Mouse (Mus musculus) adrenal gland, postnatal 14 days (tissue): Measurements from ENCODE around the gene Rabggtb. TPM values are rescaled to one million over a fixed set of nuclear protein-coding genes. Genes with fewer than 3 reads are reported as not detected.

Experiments used
- DNase-seq: peaks from one replicate; pipeline ENCODE4 v3.0.0; 2021; ENCODE audit warnings: mixed read lengths
- total RNA-seq: library from RNA; stranded (reverse); gene quantifications from 2 replicates; pipeline ENCODE4 v1.2.3, GENCODE M21; 2021

Gene Rabggtb
- total RNA-seq, 1 experiment from 2014 or later: 99.2 TPM

DNA sequence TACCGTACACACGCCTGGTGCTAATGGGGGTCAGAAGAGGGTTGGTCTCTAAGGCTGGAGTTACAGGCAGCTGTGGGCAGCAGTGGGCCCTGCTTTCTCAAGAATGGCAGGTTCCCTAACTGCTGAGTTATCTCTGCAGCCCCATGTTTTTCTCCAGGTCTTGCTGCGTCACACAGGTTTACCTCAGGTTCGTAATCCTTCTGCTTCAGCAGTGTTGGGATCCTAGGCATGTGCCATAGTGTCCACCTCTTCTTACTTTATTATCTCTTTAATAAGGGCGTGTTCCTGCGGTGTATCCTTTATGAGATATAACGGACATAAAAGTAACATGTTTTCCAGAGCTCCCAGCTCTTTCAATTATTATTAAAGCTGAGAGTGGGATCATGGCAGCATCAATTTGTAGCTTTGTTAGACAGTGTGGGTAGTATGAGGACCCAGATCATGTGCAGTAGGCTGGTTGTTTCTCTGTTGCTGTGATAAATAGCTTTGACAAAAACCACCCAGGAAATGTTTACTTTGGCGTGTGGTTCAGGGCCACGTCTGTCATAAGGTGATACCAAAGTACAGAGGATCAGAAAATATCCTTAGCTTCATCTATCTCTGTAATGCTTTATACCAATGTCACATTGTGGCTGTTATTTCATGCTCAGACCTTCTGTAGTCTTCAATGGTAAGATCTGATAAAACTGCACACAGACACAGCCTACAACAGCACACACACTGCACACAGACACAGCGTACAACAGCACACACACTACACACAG is 8.5 kb upstream of the Rabggtb start:
- DNase-seq: no peak

GRCm38 (mm10) chr3:153917200-153917599 is 4.4 kb upstream of the Rabggtb start:
- no peak for DNase-seq

- peak; percentile 46 for DNase-seq
These were observed 868 bp upstream of the Rabggtb start for GRCm38 (mm10) chr3:153913510-153914243.

DNA sequence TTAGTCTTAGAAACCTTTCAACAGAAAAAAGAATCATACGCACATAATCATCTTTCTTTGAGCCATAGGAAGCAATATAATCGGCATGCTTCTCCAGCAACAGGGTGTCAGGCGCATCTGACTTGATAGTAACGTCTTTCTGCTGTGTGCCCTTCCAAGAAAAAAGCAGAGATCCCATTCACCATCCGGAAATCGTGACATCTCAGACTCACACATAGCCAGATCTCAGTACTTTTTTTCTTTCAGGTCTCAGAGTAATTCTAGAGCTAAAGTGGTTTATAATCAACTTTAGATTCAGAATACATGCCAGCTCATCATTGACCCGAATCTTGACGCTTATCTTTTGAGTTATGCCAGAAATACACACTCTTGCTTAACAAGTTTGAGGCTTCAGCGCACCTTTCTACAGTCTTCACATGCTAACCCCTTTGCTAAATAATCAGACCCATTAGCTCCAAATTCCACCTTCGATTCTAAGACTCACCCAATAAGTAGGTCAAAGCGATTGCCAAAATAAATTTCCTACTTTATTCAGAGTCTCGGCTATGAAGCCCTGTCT is 848 bp downstream of the Rabggtb start:
- DNase-seq: no peak

GRCm38 (mm10) chr3:153911197-153911881 is 1.5 kb downstream of the Rabggtb start:
- peak; percentile 32 for DNase-seq

- no peak for DNase-seq
These were observed 2.3 kb downstream of the Rabggtb start for GRCm38 (mm10) chr3:153910489-153910888.

DNA sequence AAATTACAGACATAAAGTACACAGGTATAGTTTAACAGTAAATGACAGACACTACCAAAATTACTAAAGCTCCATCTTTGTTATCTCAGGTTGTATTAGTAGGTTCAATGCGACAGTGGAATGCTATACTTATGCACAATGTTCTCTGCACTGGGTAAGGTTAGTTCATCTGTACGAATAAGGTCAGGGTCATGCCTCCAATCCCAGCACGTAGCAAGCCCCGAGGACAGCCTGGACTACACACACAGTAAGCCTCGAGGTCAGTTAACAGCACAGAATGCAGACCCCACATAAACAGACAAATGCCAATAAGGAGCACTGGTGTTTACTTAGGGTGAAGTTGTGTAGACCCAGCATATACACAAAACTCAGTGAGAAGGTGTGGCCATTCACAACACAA is 3.9 kb downstream of the Rabggtb start:
- no peak for DNase-seq

- DNase-seq: no peak
These were observed 6.5 kb downstream of the Rabggtb start, which contains the start of gene Msh4 for GRCm38 (mm10) chr3:153906136-153906871. TSS of gene Msh4 (minus strand) at chr3:153906138.

- no peak for DNase-seq
These were observed 7.3 kb downstream of the Rabggtb start for GRCm38 (mm10) chr3:153905251-153906135.

- peak; percentile 69 for DNase-seq
These were observed 8.2 kb downstream of the Rabggtb start for GRCm38 (mm10) chr3:153904586-153904985.

- no peak for DNase-seq
These were observed 10.2 kb downstream of the Rabggtb start for GRCm38 (mm10) chr3:153902595-153902994.

DNA sequence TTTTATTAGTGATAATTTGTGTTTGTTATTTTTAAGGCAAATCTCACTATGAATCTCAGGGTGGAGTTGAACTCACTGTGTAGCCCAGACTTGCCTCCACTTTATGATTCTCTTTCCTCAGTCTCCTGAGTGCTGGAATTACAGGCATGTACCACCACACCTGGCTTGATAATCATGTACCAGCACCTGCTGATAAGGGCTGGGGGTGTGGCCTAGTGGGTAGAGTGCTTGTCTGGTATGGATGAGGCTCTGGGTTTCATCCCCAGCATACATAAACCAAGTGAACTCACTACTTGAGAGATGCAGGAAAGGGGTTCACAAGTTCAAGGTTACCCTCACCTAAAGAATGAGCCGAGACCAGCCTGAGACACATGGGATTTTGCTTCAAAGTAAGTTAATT is 10.9 kb downstream of the Rabggtb start:
- no peak for DNase-seq

GRCm38 (mm10) chr3:153897216-153897615 is 15.6 kb downstream of the Rabggtb start:
- DNase-seq: no peak

GRCm38 (mm10) chr3:153895454-153895853 is 17.4 kb downstream of the Rabggtb start:
- no peak for DNase-seq

- DNase-seq: no peak
These were observed 23.5 kb downstream of the Rabggtb start for GRCm38 (mm10) chr3:153889188-153889781.

DNA sequence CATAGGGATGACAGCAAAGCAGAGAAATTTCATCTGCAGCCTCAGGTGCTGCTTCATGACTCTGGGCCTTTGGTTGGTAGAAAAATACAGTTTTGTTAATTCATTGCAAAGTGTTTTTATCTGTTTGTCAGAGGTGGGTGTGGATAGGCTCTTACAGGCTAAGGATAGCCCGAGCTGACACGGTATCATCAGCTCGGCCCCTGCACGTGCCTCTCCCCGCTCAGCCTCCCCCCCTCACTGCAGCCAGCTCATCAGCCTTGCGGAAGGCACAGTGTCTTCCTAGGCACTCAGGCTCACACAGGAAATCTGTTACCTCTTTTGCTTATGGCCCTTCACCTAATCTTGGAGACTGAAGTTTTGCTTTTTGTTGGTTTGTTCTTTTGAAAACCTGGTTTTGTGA is 24.7 kb downstream of the Rabggtb start:
- no peak for DNase-seq

- DNase-seq: no peak
These were observed 26.5 kb downstream of the Rabggtb start for GRCm38 (mm10) chr3:153886296-153886695.

- DNase-seq: no peak
These were observed 41.4 kb downstream of the Rabggtb start for GRCm38 (mm10) chr3:153871396-153871795.

- no peak for DNase-seq
These were observed 45.4 kb downstream of the Rabggtb start for GRCm38 (mm10) chr3:153867149-153868136.
